Mouse (Mus musculus) neutrophil, adult 83 days (primary cell): ENCODE measurements around the gene OR5BS1P. TPM values are rescaled to one million over a fixed set of nuclear protein-coding genes. Genes with fewer than 3 reads are reported as not detected.

Source experiments
- total RNA-seq, 2 experiments: library from RNA; stranded (reverse); gene quantifications; one replicate each; pipeline ENCODE4 v1.2.4; 2023

OR5BS1P gene
- total RNA-seq = not detected

DNA sequence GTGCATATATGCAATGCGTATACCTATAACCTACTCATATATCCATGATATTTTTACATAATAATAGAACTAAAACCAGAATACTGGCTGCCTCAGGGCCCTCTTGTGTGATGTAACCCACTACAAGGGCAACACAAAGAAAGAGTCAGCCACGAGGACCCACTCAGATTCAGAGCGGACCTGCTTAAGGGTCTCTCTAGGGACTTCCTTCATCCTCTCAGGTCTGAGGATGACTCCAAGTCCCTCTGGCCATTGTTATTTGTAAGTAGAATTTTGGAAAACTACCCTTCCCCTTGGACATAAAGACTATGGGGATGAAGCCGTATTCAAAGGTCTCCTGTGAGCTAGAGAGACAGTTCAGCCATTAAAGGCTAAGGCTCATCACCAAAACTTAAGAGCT is at the start of gene OR5BS1P:
TSS of gene OR5BS1P (plus strand) at position 301 of the 400 bp plus-strand sequence.

DNA sequence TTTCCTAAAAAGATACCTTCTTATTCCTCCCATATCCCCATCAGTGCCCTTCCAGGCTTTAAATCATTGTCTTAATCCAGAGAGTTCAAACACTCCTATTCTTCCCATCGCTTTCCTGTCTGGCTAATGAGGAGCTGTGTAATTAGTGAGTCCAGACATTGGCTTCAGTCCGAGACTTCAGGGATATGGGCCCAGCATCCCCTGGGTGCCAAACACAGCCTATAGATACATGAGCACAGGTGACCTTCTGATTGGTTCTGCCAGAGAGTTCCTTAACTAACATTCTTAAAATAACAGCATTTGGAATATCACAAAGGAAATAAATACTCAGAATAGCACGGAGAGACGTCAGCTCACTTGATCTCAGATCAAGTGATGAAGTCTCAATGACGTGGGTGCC is 38.8 kb upstream of the OR5BS1P start, which contains the start of gene Olfr282:
TSS of gene Olfr282 (plus strand) at position 301 of the 400 bp plus-strand sequence.

DNA sequence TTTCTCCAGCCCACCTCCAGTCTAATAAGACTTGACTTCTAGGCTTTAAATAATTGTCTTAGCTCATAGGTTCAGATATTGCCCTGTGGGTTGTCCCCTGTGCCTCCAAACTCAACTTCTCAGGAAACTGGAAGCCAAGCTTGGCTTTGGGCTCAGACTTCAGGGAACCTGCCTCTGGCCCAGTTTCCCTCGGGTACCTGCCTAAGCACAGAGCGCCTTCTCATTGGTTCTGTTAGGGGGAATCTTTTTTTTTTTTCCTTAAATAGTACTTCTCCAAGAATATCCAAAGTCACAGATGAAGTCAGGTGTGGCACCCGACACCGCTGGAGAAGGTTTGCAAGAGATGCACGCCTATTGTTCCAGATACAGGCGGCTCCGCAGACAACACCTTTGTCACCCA is 17.4 kb upstream of the OR5BS1P start, which contains the start of gene Olfr281:
TSS of gene Olfr281 (plus strand) at position 301 of the 400 bp plus-strand sequence.

DNA sequence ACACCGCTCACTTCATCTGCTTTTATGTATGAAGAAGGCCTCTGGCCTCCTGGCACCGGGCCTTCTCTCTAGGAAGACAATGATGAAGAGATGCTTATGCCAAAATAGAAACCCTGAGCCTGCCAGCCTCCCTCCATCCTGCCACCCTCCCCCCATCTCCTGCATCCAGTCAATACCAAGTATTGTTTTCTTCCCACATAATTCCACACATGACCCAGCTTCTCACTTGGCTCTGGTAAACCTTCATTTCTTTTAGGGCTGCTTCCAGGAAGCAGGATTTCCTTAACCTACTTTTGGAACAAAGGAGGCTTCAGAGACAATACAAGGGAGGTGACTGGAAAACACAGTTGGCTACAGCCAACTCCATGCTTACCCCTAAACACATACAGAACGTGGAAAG is 13.0 kb downstream of the OR5BS1P start, which contains the start of gene Lalba:
TSS of gene Lalba (minus strand) at position 21 of the 400 bp plus-strand sequence.

DNA sequence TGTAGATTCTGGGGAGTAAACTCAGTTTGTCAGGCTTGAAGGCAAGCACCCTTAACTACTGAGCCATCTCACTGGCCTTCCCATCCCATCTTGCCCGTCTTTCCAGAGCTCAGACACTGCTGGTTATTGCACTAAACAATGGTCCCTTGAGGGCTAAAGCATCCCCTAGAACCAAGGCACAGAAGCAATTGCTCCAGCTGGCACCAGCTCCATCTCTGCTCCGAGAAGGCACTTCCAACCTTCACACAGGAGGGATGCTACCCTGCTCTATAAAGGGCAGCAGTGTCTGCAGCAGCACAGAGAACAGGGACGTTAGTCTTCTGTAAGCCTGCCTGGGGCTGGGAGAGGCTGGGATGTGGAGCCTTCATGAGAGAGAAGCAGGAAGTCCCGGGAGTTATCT is 22.4 kb downstream of the OR5BS1P start, which contains the start of gene Olfr279:
TSS of gene Olfr279 (plus strand) at position 301 of the 400 bp plus-strand sequence.

Other genes with a start within 250 kb of the OR5BS1P start
- gene Gm44579, start 248.9 kb upstream of the OR5BS1P start, total RNA-seq = not detected
- gene Olfr287, start 248.8 kb upstream of the OR5BS1P start, total RNA-seq = not detected
- gene Olfr286, start 235.4 kb upstream of the OR5BS1P start, total RNA-seq = not detected
- gene H1fnt, start 212.6 kb upstream of the OR5BS1P start, total RNA-seq = not detected
- not detected for gene Zfp641, start 173.7 kb upstream of the OR5BS1P start, total RNA-seq
- gene Olfr285, start 152.5 kb upstream of the OR5BS1P start, total RNA-seq = not detected
- gene Olfr284, start 128.9 kb upstream of the OR5BS1P start, total RNA-seq = not detected
- not detected for gene Olfr283, start 89.0 kb upstream of the OR5BS1P start, total RNA-seq
- not detected for gene Olfr282, start 38.7 kb upstream of the OR5BS1P start, total RNA-seq
- gene Olfr281, start 17.3 kb upstream of the OR5BS1P start, total RNA-seq = not detected
- gene Lalba, start 12.8 kb downstream of the OR5BS1P start, total RNA-seq = not detected
- gene Olfr279, start 22.5 kb downstream of the OR5BS1P start, total RNA-seq = not detected
- gene Kansl2, start 64.4 kb downstream of the OR5BS1P start, total RNA-seq = 10 to 100 TPM; 28.0 to 29.7 TPM
- gene Ccnt1, start 101.0 kb downstream of the OR5BS1P start, total RNA-seq = 10 to 100 TPM; 51.6 to 56.9 TPM
- not detected for gene 4930415O20Rik, start 101.1 kb downstream of the OR5BS1P start, total RNA-seq
- gene Adcy6, start 140.2 kb downstream of the OR5BS1P start, total RNA-seq = 1 to 10 TPM; 4.7 to 4.9 TPM
- gene Cacnb3, start 160.9 kb downstream of the OR5BS1P start, total RNA-seq = under 1 TPM; 0.31 to 0.94 TPM
- 10 to 100 TPM; 61.6 to 67.6 TPM for gene Ddx23, start 193.0 kb downstream of the OR5BS1P start, total RNA-seq
- 10 to 100 TPM; 13.5 to 16.8 TPM for gene Rnd1, start 207.6 kb downstream of the OR5BS1P start, total RNA-seq
- gene Ccdc65, start 238.3 kb downstream of the OR5BS1P start, total RNA-seq = not detected